Mouse (Mus musculus) layer of hippocampus, adult 2 months (tissue): ENCODE data around the gene Hbp1. TPM values are rescaled to one million over a fixed set of nuclear protein-coding genes. Genes with fewer than 3 reads are reported as not detected.

ENCODE experiments used
- DNase-seq, 2 experiments: peaks; one replicate each; pipeline ENCODE4 v3.0.0; 2022; ENCODE audit warnings: low spot score in 2 of 2
- H3K27ac ChIP-seq: fragments of 200-600 bp; 2 replicates; pipeline ENCODE4 v1.8.1; 2022
- H3K4me3 ChIP-seq: fragments of 200-600 bp; 2 replicates; pipeline ENCODE4 v1.8.1; 2022; ENCODE audit warnings: mild to moderate bottlenecking
- CTCF ChIP-seq: fragments of 200-600 bp; conservative IDR thresholded peaks from 2 replicates; pipeline ENCODE4 v1.8.1; 2022; ENCODE audit warnings: antibody characterized with exemption, mild to moderate bottlenecking, moderate library complexity
- total RNA-seq, 2 experiments: library from RNA; stranded (reverse); gene quantifications; 2 replicates each; pipeline ENCODE4 v1.2.3; 2021

Gene Hbp1
- total RNA-seq, 2 experiments from 2014 or later, result 26.4 to 28.8 TPM

GRCm38 (mm10) chr12:31890685-31891084 lies 59.6 kb downstream of the Hbp1 start:
- no peak for DNase-seq
- TF ChIP-seq CTCF, result no peak
- peak overlapping the region; percentile 72 for H3K27ac ChIP-seq
- no peak overlapping the region for H3K4me3 ChIP-seq

- DNase-seq, result no peak
- Histone ChIP-seq H3K27ac (peak overlapping the region; percentile 28; the same call in 1 of the 2 replicates), H3K4me3 (no peak overlapping the region)
- TF ChIP-seq CTCF, result no peak
These were observed 64.3 kb downstream of the Hbp1 start for GRCm38 (mm10) chr12:31885844-31886606.

- Histone ChIP-seq H3K27ac (peak overlapping the region; percentile 28; the same call in 1 of the 2 replicates), H3K4me3 (no peak overlapping the region)
- no peak for DNase-seq
- no peak for TF ChIP-seq CTCF
These were observed 65.3 kb downstream of the Hbp1 start for GRCm38 (mm10) chr12:31885084-31885483.

GRCm38 (mm10) chr12:31884365-31884764 lies 66.0 kb downstream of the Hbp1 start:
- TF ChIP-seq CTCF, result no peak
- DNase-seq, result no peak
- H3K4me3 ChIP-seq, result no peak overlapping the region
- H3K27ac ChIP-seq, result no peak overlapping the region

- Histone ChIP-seq H3K4me3 (no peak overlapping the region), H3K27ac (no peak overlapping the region)
- no peak for DNase-seq
- no peak for TF ChIP-seq CTCF
These were observed 67.6 kb downstream of the Hbp1 start for GRCm38 (mm10) chr12:31882736-31883135.

- no peak for TF ChIP-seq CTCF
- no peak for DNase-seq
- Histone ChIP-seq H3K27ac (no peak overlapping the region), H3K4me3 (no peak overlapping the region)
These were observed 73.6 kb downstream of the Hbp1 start for GRCm38 (mm10) chr12:31876775-31877174.

Other genes with a start within 250 kb of the Hbp1 start
- 10 to 100 TPM; 81.4 to 87.3 TPM for gene Gpr22, start 236.6 kb downstream of the Hbp1 start, total RNA-seq
- 10 to 100 TPM; 29.0 to 33.2 TPM for gene Prkar2b, start 110.8 kb upstream of the Hbp1 start, total RNA-seq